Mouse (Mus musculus) R1 (cell line): ENCODE data around the gene Rnf224.
"Not testable (repeated sequence)": the region's sequence is repeated elsewhere in the genome, so short reads cannot be mapped to it uniquely, and the experiment has no call there.

Experiments used
- DNase-seq: peaks from one replicate; pipeline ENCODE4 v3.0.0-alpha.2; 2018; ENCODE audit warnings: low read depth, low spot score

Gene Rnf224

DNA sequence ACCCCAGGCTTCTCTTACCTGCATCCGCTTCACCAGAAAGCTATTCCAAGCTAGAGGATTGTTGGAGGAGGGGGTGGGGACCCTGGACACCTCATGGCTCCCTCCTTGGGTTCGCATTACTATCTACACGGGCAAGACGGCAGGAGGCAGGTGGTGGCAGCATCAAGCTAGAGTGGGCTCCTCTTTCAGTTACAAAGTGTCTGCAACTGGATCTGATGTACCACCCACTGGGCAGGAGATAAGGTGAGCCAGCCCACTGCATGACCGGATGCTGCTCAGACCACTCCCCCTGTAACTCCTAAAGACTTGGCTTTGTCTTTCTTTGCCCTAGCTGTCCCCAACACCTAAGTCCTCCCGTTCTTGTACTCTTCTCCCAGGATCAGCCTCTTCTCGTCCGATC, at the start of gene Rnf224:
TSS of gene Rnf224 (minus strand) at position 174 of the 400 bp plus-strand sequence.
- no peak for DNase-seq

DNA sequence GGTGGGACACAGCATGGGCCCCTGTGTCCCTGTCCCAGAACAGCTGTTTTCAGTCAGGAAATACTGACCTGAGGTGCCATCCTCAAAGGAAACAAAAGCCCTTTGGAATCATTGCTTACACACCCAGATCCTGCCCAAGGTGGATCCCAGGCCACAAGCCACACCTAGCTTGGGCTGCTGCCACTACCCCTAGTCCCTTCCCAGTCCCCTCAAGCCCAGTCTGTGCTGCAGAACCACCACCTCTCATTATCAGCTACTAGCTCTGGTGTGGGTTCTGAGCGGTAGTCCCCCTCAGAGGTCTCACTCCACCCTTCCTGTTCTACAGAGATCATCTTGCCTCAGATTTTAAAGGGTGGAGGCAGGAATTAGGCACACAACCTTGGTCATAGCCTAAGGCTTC, 49.7 kb upstream of the Rnf224 start:
- no peak for DNase-seq

DNA sequence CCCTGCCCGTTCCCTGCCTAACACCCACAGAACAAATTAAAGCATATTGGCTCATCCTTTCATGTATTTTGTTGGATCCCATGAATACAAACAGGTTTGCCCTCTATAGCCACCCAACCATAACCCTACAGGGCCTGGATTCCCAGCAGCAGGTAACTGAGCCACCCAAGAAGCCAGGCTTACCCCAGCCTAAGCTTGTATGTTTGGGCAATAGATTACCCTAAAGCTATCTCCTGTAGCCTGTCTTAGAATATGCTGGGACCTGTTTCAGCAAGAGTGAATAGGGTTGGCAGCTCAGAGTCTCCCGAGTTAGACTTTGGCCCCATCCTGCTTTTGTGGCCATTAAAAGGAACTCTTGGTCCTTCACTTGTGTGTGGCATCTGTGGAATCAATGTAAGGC, 49.0 kb upstream of the Rnf224 start:
- DNase-seq: no peak

DNA sequence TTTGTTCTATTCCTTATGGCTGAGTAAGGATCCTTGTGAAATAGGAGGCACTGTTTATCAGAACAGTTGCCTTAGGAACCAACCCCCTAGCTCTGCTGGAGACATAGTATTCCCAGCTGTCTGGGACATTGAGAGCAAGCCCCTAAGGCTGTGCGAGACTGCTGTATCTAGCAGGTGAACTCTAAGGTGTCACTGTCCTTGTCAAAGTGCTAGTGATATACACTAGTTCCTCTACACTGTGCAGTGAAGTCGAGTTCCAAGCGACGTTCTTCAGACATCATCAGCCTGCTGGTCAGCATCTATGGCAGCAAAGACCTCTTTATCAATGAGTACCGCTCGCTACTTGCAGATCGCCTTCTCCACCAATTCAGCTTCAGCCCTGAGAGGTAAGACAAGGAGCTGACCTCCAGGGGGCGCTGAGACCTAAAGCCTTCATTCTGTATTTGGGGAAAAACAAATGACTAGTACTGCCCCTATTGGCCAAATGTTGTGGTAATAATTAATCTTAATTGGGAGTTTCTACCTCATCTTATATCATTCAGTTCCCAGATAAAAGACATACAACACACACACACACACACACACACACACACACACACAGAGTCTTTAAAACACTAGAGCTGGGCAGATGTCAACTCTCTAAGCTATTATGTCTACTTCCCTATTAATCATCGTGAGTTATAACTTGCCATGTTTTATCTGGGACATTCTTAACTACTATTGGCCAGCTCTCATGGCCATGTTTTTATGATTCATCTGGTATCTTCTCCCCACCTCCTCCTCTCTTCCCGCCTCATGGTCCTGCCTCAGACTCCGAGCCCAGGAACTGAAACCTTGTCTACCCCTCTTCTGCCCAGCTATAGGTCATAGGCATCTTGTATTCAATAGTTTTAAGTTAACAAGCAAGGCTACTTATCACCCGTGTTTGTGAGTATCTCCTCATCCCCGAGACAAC, 42.6 kb upstream of the Rnf224 start:
- DNase-seq: peak; percentile 93

DNA sequence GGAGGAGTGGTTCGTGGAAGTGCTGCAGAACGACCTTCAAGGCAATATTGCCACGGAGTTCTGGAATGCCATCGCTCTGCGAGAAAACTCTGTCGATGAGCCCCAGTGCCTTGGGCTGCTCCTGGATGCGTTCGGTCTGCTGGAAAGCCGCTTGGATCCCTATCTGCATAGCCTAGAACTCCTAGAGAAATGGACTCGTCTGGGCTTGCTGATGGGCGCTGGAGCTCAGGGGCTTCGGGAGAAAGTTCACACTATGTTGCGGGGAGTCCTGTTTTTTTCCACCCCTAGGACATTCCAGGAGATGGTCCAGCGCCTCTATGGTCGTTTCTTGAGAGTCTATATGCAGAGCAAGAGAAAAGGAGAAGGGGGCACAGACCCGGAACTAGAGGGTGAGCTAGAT, 36.4 kb upstream of the Rnf224 start:
- DNase-seq: no peak

DNA sequence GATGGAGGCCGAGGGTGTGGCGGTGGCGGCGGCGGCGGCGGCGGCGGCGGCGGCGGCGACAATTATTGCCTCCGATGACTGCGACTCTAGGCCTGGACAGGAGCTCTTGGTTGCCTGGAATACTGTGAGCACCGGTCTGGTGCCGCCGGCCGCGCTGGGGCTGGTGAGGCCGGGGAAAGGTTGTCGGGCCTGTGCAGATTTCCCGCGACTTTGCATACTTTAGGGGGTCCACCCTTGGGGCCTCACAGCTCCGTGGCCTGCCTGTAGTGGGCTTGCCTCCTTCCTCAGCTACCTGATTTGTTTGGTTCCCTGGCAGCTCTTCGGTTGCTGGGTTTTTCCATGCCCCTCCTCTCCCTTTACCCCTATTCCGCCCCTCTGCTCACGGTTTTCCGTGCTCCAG, 35.9 kb upstream of the Rnf224 start:
- DNase-seq: no peak

DNA sequence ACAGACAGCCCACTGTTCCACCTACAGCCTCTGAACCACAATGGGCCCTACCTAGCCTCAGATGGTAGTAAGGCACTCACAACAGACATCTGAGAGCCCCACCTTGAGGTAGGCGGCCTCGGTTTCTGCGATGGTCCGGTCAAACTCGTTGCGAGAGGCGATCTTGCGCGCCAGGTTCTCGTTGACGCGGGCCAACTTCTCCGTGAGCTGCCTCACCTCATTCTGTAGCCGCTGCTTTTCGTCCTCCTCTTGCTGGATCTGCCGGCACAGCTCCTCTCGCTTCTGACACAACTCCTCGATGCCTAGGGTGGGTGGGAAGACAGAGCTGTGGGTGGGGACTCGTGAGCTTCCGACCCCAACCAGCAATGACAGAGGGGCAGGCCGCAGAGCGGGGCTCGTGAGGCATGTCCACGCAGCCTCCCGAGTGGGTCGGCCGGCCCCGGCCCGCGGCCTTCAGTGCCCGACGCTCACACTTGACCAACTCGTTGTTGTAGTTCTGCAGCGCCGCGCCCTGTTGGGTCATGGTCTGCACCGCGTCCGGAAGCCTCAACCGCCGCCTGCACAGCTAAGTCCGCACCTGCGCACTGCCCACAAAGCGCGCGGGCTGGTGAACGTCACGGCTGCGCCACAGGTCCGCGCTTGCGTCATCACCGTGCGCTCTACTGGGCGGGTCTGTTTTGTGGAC, 35.4 kb upstream of the Rnf224 start, which contains the start of the genes Ssna1 and Anapc2:
TSS of gene Ssna1 (minus strand) at position 612 of the 685 bp plus-strand sequence.
TSS of gene Anapc2 (plus strand) at position 652 of the 685 bp plus-strand sequence.
- DNase-seq: peak; percentile 97

DNA sequence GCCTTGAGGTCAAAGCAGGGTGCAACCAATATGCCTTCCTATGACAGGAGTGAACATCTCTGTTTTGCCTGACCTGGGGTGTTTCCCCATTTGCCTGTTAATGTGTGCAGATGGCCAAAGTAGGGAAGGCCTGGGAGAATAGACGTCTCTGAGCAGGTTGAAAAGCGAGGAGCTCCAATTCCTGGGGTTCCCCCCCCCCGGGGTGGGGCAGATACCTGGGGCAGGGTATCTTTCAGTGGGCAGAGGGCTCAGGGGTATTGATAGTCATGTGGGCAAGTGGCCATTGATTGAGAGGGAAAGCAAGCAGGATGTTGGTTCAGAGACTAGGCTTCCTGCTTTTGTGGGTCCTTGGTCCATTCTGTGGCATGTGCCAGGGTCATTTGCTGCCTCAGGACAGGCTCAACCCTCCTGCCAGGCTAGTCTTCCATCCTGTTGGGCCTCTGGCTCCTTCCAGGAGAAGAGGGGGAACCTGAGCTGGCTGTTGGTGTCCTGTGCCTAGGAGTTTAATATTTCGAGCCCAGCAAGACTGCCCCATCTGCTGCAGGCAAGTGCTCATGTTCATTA, 31.2 kb upstream of the Rnf224 start:
- no peak for DNase-seq

DNA sequence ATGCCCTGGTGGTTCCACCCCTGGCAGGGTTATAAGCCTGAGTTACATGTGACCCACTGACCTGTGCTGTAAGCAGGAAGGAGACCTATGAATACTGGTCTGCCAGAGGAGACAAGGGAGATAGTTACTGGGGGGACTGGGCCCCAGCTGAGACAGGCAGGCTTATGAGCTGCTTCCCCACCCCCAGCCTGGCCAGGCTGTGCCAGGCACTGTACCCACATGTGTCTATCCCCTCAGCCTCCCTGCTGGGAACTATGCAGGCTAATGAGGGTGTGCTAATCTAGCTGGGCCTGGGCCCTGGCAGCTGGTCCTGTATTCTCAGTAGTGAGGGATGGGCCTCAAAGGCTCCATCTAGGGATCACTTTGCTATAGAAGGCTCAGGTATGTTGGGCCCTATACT, 30.7 kb upstream of the Rnf224 start:
- DNase-seq: no peak

DNA sequence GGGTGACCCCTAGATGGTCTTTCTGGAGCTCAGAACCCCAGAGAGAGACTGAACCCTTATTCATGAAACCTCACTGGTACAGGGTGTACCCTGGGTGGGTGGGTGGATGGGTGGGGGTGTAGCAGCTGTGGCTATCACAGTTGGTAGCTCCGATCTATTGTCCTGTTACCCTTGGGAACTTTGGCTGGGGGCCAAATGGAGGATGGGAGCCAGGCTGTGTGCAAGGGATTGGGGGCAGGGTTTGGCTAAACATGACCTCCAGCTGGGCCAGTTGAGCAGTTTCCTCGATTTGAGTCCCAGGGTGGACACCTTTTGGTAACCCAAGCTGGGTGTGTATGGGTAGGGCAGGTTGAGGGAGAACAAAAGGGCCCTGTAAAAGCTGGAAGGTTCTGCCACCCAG, 30.1 kb upstream of the Rnf224 start:
- no peak for DNase-seq

DNA sequence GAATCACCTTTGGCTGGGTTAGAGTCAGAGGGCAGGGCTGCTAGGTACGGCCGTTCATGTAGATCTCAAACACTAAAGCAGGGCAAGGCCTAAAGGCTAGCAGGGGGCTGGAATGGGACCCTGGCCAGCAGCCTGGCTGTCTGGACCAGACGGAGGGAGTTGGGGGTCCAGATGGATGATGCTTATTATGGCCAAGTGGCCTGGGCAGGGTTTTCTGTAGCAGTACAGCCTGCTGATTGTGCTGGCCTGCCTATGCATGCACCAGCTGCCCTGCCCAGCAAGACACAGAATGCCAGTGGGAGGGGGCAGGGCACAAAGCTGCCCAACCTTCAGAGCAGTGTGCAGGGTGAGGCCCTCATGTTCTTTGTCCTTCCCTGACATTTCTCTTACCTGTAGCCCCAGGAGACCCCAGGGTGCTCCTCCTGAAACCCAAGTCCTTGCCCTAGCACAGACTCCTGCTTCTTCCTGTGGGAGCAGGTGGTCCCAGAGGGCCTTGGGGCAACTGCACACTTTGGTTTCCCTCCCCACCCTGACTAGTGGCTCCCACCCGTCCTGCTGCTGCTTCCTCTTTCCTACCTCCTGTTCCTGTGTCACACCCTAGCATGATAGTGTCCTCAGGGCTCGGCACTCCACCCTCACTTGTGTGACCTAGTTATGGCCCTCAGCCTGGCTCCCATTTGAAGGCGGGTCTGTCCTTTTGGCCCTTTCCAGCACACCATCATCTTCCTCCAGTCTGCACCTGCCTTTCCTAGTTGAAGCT, 29.5 kb upstream of the Rnf224 start:
- DNase-seq: no peak

DNA sequence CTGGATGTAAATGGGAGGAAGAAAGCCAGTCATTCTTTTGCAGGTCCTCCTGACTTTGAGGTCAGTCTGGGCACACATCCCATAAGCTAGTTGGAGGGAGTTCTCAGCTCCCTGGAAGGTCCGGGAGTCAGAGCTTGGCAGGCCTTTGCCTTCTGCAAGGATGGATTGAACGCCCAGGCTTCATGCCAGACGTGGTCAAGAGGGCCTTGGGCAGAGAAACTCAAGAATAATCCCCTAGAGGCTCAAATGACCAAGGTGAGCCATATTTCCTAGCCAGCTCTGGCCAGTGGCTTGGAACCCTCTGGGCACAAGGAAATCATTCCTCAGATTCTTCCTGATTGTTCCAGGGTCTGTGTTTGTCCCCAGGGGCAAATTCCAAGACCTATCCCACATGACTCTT, 28.3 kb upstream of the Rnf224 start:
- DNase-seq: no peak

DNA sequence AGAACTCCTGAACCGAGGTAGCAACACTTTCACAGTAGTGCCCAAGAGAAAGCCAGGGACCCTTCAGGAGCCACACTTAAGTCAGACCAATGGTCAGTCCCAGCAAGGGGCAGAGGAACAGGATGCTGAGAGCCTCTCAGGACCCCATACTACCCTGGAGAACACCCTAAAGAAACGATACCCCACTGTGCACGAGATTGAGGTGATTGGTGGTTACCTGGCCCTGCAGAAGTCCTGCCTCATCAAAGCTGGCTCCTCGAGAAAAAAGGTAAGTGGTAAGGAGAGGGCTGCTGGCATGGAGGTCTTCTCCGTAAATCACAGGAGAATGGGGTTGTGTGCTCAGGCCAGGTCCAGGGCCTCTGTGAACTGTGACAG, 27.7 kb upstream of the Rnf224 start:
- no peak for DNase-seq

DNA sequence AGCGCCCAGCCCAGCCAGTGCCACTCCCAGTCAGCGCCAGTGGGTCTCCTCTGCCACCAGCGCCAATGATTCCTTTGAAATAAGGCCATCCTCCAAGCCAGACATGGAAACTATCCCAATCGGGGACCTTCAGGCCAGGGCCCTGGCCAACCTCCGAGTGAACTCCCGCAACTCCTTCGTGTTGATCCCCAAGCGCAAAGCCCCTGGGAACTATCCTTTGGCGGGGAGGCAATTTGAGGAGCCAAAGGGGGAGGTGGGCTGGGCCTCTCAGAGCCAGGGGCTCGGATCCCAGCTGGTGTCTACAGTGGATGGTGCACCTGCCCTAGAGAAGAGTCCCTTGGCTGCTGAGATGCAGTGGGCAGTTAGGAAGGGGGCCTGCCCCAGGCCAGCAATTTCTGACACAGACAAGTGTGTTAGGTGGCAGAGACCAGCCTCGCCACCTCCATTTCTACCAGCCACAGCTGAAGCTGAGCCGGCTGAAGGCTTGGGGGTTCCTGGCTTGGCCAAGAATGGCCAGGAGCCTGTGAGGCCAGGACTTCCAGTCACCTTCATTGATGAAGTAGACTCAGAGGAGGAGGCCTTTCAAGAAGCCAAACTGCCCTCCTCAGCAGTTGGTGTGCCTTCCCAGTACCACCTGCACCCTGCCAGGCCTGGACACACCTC, 27.2 kb upstream of the Rnf224 start:
- no peak for DNase-seq

DNA sequence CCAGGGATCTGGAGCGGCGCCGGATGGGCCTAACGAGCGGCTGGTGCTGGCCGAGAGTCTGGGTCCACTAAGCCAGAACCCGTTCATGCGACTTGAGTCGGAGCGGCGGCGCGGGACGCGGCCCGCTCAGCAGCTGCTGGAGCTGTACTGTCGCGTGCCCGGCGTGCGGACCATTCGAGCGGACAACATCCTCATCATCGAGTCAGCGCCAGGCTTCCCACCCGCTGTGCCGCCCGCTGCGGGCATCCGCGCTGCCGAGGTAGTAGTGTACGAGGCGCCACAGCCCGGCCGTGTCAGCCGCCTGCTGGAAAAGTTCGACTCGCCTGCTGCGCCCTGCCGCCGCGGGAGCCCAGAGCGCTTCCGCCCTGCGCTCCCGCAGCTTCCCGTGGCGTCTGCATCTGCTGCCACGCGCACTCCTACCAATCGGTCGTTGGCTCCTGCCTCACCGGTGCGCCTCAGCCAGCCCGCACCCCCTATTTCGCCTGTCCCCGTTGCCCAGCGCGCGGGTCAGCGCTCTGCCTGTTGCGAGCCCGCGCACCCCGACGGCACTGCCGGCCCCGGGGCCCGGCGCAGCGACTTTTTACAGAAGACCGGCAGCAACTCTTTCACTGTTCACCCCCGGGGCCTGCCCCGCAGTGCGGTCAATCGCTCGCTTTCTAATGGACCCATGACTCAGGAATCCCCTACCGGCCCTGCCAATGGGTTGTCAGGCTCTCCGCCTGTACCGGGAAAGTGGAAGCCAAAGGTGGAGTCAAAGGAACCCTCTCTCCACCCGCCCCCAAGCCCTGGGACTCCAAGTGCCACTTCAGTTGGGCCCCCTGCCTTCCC, 26.4 kb upstream of the Rnf224 start:
- DNase-seq: no peak

DNA sequence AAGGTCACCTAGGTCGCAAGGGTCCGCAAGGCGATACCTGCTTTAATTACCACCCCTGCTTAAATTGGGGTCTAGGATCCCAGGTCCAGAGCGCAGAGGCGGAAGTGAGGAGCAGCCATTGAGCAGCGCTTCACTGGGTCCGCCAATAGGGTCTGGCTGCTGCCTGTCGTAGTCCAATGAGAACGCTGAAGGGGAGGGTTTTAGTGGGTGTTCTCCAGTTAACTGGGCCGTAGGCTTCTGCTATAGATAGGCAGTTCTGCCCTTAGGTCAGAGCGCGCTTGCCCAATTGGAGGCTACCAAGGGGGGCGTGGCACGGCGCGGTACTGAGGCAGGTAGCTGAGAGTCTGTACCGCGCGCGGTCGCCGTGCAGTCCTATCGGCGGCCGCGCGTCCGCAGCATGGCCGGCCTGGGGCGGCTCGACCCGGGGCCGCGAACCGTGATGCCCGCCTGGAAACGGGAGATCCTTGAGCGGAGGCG, 25.7 kb upstream of the Rnf224 start, which contains the start of gene Tprn:
TSS of gene Tprn (plus strand) at position 328 of the 477 bp plus-strand sequence.
- peak; percentile 100 for DNase-seq

DNA sequence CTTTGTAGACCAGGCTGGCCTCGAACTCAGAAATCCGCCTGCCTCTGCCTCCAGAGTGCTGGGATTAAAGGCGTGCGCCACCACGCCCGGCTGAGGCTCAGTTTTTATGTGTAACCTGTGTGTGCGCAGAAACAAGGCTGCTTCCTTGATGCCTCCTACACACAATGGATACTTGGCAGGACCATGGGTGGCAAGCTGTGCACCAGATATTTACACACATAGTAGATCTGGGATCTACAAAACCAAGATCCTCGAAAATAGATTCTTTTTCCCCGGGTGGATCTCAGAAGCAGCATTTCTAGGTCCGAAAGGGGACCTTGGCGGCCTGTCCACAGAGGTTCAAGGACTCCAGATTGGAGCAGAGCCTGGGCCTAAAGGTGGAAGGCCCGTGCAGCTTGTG, 25.3 kb upstream of the Rnf224 start:
- no peak for DNase-seq

DNA sequence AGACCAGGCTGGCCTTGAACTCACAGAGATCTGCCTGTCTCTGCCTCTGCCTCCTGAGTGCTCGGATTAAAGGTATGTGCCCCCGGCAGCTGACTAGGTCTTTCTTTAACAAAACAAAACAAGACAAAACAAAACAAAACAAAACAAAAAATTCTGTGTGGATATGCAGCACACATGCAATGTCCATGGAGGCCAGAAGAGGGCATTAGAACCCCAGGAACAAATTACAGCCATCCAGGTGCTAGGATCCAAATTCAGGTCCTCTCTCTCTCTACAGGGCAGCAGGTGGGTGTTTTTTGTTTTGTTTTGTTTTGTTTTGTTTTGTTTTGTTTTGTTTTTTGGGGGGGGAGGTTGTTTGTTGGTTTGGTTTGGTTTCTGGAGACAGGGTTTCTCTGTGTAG, 22.3 kb upstream of the Rnf224 start:
- DNase-seq: peak; percentile 77

DNA sequence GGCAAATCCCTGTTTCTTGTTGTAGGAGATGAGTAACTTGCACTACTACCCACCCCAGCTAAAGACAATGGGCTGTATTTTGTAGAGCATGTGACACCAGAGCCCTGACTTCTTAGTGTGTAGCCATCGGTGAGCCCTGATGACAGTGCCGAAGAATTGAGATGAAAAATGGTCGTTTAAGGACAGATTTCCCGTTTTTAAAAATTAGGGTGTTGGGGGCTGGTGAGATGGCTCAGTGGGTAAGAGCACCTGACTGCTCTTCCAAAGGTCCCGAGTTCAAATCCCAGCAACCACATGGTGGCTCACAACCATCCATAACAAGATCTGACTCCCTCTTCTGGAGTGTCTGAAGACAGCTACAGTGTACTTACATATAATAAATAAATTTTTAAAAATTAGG, 20.7 kb upstream of the Rnf224 start:
- DNase-seq: not testable (repeated sequence)
